Mouse (Mus musculus): ENCODE data around the gene Grip2. TPM values are rescaled to one million over a fixed set of nuclear protein-coding genes. Genes with fewer than 3 reads are reported as not detected.

Gene Grip2
- not detected in 2 replicates for polyA plus RNA-seq (2011; ENCODE audit: insufficient read length, low read depth, missing spikeins)

DNA sequence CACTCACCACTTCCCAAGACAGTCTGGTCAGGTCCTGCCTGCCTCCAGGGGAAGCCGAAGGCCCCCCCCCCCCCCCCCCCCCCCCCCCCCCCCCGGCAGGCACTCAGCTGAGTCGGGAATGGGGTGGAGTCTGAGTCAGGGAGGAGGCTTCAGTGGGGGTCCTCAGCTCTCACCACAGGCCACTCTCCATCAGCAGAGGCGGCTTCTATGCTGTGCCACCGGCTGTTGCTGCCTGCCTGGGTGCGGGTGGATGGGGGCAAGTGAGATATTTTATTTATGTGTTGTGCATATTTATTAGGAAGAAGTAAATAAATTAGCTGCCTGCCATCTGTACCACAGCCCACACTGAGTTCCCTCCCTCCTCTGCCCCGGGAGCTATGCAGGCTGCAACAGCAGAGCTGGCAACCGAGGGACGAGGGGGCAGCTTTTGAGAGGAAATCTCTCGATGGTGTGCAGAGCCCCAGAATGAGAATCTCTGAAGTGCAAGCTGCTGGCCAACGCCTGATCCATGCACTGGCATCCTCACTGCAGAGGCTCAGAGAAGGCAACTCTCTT is at the start of gene Grip2:
TSS of gene Grip2 (minus strand) at position 235 of the 555 bp plus-strand sequence.
- Histone ChIP-seq H3K4me3 (ENCODE audit: insufficient read depth, low read length) (no peak within 1 kb of the TSS), H3K27ac (ENCODE audit: insufficient read depth, low read length) (no peak within 1 kb of the TSS), H3K4me1 (ENCODE audit: control insufficient read depth, insufficient read depth, low read length) (no peaks in the 10 kb centered on the region)
- TF ChIP-seq POLR2A (IDR thresholded peaks at IDR 0.05; ENCODE audit: low read depth, low read length) (no peak), CTCF (IDR thresholded peaks at IDR 0.05; ENCODE audit: borderline replicate concordance, insufficient read depth, low read length) (no peak)

DNA sequence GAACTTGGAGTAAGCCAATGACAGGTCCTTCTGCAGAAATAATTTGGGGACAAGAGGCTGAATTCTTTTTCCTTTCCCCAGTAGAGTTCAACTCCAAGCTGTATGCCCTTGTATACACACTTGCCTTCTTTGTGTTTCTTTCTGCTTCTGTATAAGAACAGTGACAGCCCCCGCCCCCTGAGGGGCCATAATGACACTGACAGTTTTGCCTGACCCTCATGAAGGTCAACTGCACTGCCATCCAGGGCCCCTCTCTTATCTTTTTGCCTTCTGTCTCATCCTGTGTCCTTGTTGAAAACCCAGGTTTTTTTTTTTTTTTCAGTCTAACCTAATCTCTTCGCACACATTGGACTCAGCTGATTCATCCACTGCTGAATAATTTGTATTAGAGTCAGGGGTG is 45.7 kb upstream of the Grip2 start:
- no peak overlapping the region for H3K27ac ChIP-seq (ENCODE audit: insufficient read depth, low read length)
- H3K4me3 ChIP-seq (ENCODE audit: insufficient read depth, low read length), result no peak overlapping the region
- TF ChIP-seq CTCF (IDR thresholded peaks at IDR 0.05; ENCODE audit: borderline replicate concordance, insufficient read depth, low read length) (no peak), POLR2A (IDR thresholded peaks at IDR 0.05; ENCODE audit: low read depth, low read length) (no peak)
- no peaks in the 10 kb centered on the region for H3K4me1 ChIP-seq (ENCODE audit: control insufficient read depth, insufficient read depth, low read length)

- Histone ChIP-seq H3K4me3 (ENCODE audit: insufficient read depth, low read length) (no peak overlapping the region), H3K4me1 (ENCODE audit: control insufficient read depth, insufficient read depth, low read length) (no peaks in the 10 kb centered on the region), H3K27ac (ENCODE audit: insufficient read depth, low read length) (no peak overlapping the region)
- TF ChIP-seq CTCF (IDR thresholded peaks at IDR 0.05; ENCODE audit: borderline replicate concordance, insufficient read depth, low read length), result no peak
- TF ChIP-seq POLR2A (IDR thresholded peaks at IDR 0.05; ENCODE audit: low read depth, low read length), result no peak
Observed at GRCm38 (mm10) chr6:91868091-91868490, 41.0 kb upstream of the Grip2 start.

GRCm38 (mm10) chr6:91865601-91866000 is 38.6 kb upstream of the Grip2 start:
- TF ChIP-seq POLR2A (IDR thresholded peaks at IDR 0.05; ENCODE audit: low read depth, low read length) (no peak), CTCF (IDR thresholded peaks at IDR 0.05; ENCODE audit: borderline replicate concordance, insufficient read depth, low read length) (no peak)
- no peak overlapping the region for H3K27ac ChIP-seq (ENCODE audit: insufficient read depth, low read length)
- no peak overlapping the region for H3K4me3 ChIP-seq (ENCODE audit: insufficient read depth, low read length)
- no peaks in the 10 kb centered on the region for H3K4me1 ChIP-seq (ENCODE audit: control insufficient read depth, insufficient read depth, low read length)

DNA sequence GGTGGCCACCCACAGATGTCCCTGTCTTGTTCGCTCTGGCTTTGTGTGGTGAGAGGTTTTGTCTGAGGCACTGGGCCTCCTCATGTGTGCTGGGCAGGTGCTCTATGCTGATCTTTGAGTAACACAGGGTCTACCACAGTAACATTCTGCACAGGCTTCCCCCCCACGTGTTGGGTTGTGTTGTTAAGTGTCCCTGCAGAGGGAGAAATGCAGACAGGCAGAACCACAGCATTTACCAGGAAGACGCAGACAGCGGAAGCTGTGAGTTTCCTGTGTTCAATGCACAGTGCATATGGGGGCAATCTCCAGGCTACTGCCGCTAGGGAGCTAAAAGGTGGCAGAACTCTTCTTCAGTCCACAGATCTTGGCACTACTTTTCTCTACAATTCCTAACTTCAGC is 37.5 kb upstream of the Grip2 start:
- no peak for TF ChIP-seq POLR2A (IDR thresholded peaks at IDR 0.05; ENCODE audit: low read depth, low read length)
- TF ChIP-seq CTCF (IDR thresholded peaks at IDR 0.05; ENCODE audit: borderline replicate concordance, insufficient read depth, low read length), result no peak
- Histone ChIP-seq H3K27ac (ENCODE audit: insufficient read depth, low read length) (no peak overlapping the region), H3K4me3 (ENCODE audit: insufficient read depth, low read length) (no peak overlapping the region), H3K4me1 (ENCODE audit: control insufficient read depth, insufficient read depth, low read length) (no peaks in the 10 kb centered on the region)

DNA sequence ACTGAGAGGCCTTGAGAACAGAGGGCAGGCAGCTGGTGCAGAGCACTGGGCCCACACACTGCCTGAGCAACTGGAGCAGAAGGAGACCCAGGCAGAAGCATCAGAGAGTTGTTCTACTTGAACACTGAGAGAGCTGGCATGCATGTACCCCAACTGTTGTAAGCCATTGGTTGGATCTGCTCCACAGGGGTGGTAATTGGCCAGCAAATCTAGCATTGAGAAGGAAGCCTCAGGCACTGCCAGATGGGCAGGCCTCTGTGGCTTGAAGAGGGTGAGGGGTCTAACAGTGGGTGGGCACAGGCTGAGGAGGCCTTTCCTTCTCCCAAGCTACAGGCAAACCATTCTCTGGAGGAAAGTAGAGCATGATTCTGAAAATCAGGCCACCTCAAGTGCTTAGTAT is 35.8 kb upstream of the Grip2 start:
- H3K27ac ChIP-seq (ENCODE audit: insufficient read depth, low read length), result no peak overlapping the region
- TF ChIP-seq CTCF (IDR thresholded peaks at IDR 0.05; ENCODE audit: borderline replicate concordance, insufficient read depth, low read length) (no peak), POLR2A (IDR thresholded peaks at IDR 0.05; ENCODE audit: low read depth, low read length) (no peak)
- H3K4me3 ChIP-seq (ENCODE audit: insufficient read depth, low read length), result no peak overlapping the region
- no peaks in the 10 kb centered on the region for H3K4me1 ChIP-seq (ENCODE audit: control insufficient read depth, insufficient read depth, low read length)

- TF ChIP-seq POLR2A (IDR thresholded peaks at IDR 0.05; ENCODE audit: low read depth, low read length), result no peak
- no peak for TF ChIP-seq CTCF (IDR thresholded peaks at IDR 0.05; ENCODE audit: borderline replicate concordance, insufficient read depth, low read length)
- Histone ChIP-seq H3K4me1 (ENCODE audit: control insufficient read depth, insufficient read depth, low read length) (no peaks in the 10 kb centered on the region), H3K4me3 (ENCODE audit: insufficient read depth, low read length) (no peak overlapping the region), H3K27ac (ENCODE audit: insufficient read depth, low read length) (no peak overlapping the region)
Observed at GRCm38 (mm10) chr6:91858339-91858738, 31.3 kb upstream of the Grip2 start.

DNA sequence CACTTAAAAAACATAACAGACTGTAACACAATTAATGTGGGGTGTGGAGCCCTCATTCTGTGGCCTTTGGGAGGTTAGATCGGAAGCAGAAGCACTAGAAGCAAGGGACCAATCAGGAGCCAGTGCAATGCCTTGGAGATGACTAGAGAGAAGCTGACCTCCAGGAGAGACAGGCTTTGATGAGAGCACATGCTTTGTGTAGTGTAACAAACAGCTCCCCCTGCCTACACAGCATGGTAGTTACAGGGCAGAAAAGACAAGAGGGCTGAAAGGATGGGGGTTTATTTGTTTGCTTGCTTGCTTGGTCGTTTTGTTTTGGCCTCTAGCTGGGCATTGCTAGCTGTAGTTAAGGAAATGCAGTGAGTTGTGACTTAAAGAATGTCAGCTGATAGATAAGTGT is 25.5 kb upstream of the Grip2 start:
- H3K4me1 ChIP-seq (ENCODE audit: control insufficient read depth, insufficient read depth, low read length), result no peaks in the 10 kb centered on the region
- H3K4me3 ChIP-seq (ENCODE audit: insufficient read depth, low read length), result no peak overlapping the region
- H3K27ac ChIP-seq (ENCODE audit: insufficient read depth, low read length), result no peak overlapping the region
- TF ChIP-seq POLR2A (IDR thresholded peaks at IDR 0.05; ENCODE audit: low read depth, low read length) (no peak), CTCF (IDR thresholded peaks at IDR 0.05; ENCODE audit: borderline replicate concordance, insufficient read depth, low read length) (peak; percentile 19; the same call in 1 of the 2 replicates)

DNA sequence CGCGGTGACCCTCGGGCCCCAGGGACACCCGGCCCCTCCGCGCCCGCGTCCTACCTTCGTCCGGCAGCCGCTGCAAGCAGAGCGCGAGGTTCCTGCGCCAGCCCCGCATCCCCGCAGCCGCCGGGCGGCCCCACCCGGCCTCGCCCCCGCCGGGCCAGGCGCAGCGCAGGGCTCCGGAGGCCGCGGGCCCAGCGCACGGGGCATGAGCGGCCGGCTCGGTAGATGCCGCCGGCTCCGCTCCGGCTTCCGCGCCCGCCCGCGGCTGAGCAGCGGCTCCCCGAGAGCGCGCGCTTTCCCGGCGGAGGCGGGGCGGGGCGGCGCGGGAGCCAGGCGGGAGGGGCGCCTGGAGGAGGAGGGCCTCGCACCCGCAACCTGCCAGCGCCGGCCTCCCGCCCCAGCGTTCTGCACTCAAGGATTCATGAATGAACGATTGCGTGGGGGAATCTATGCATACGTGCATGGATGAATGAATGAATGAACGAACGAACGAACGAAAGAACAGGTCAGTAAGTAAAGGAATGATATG is 16.6 kb upstream of the Grip2 start:
- TF ChIP-seq POLR2A (IDR thresholded peaks at IDR 0.05; ENCODE audit: low read depth, low read length), result no peak
- no peak for TF ChIP-seq CTCF (IDR thresholded peaks at IDR 0.05; ENCODE audit: borderline replicate concordance, insufficient read depth, low read length)
- Histone ChIP-seq H3K4me3 (ENCODE audit: insufficient read depth, low read length) (no peak overlapping the region), H3K4me1 (ENCODE audit: control insufficient read depth, insufficient read depth, low read length) (no peaks in the 10 kb centered on the region), H3K27ac (ENCODE audit: insufficient read depth, low read length) (no peak overlapping the region)

- H3K4me1 ChIP-seq (ENCODE audit: control insufficient read depth, insufficient read depth, low read length), result no peaks in the 10 kb centered on the region
- no peak for TF ChIP-seq CTCF (IDR thresholded peaks at IDR 0.05; ENCODE audit: borderline replicate concordance, insufficient read depth, low read length)
- no peak for TF ChIP-seq POLR2A (IDR thresholded peaks at IDR 0.05; ENCODE audit: low read depth, low read length)
- no peak overlapping the region for H3K27ac ChIP-seq (ENCODE audit: insufficient read depth, low read length)
- no peak overlapping the region for H3K4me3 ChIP-seq (ENCODE audit: insufficient read depth, low read length)
Observed at GRCm38 (mm10) chr6:91842897-91843627, 16.0 kb upstream of the Grip2 start.
